Mouse (Mus musculus): ENCODE measurements around the gene Ankrd52.

GRCm38 (mm10) chr10:128422426-128422825 lies 45.5 kb downstream of the Ankrd52 start:
- TF ChIP-seq BHLHE40 (IDR thresholded peaks at IDR 0.05; ENCODE audit: low read depth, low read length), result no peak
- TF ChIP-seq CTCF (conservative IDR thresholded peaks at IDR 0.05 in 1 of 2, IDR thresholded peaks at IDR 0.05 in 1 of 2; ENCODE audit: low read depth in 2 of 2, low read length in 2 of 2), result no peak
- no peak for TF ChIP-seq NELFE (IDR thresholded peaks at IDR 0.05; ENCODE audit: low read depth, low read length)
- no peak for TF ChIP-seq MAX (IDR thresholded peaks at IDR 0.05; ENCODE audit: low read length)
- TF ChIP-seq POLR2A (IDR thresholded peaks at IDR 0.05; ENCODE audit: low read depth, low read length), result no peak
- TF ChIP-seq CHD1 (IDR thresholded peaks at IDR 0.05; ENCODE audit: low read depth, low read length), result no peak
- TF ChIP-seq MAFK (IDR thresholded peaks at IDR 0.05; ENCODE audit: insufficient replicate concordance, low read length), result no peak
